Mouse (Mus musculus) adrenal gland, adult (tissue): Measurements from ENCODE around the gene Olfr619.

ENCODE experiments used
- DNase-seq, 2 experiments: peaks; one replicate each; pipeline ENCODE4 v3.0.0; 2022 to 2023; ENCODE audit warnings: low spot score in 1 of 2; ENCODE audit not compliant: inconsistent age in 2 of 2

Olfr619 gene

GRCm38 (mm10) chr7:103600275-103600674, at the start of gene Olfr619:
Olfr619 (plus strand) TSS chr7:103600575.
- DNase-seq = no peak

GRCm38 (mm10) chr7:103555779-103556178, 44.6 kb upstream of the Olfr619 start, which contains the start of gene Olfr615:
Olfr615 (plus strand) TSS chr7:103556079.
- no peak for DNase-seq

GRCm38 (mm10) chr7:103569043-103569442, 31.3 kb upstream of the Olfr619 start, which contains the start of gene Olfr616:
Olfr616 (minus strand) TSS chr7:103569143.
- no peak for DNase-seq

GRCm38 (mm10) chr7:103572761-103573160, 27.6 kb upstream of the Olfr619 start, which contains the start of gene Olfr617:
Olfr617 (plus strand) TSS chr7:103573061.
- no peak for DNase-seq

- no peak for DNase-seq
Observed at GRCm38 (mm10) chr7:103589803-103590202, 10.6 kb upstream of the Olfr619 start, which contains the start of gene Olfr618. Olfr618 (plus strand) TSS chr7:103590103.

- DNase-seq = no peak
Observed at GRCm38 (mm10) chr7:103607425-103607824, 7.0 kb downstream of the Olfr619 start.

GRCm38 (mm10) chr7:103612434-103612833, 12.1 kb downstream of the Olfr619 start, which contains the start of gene Olfr620:
Olfr620 (minus strand) TSS chr7:103612534.
- DNase-seq = no peak

- DNase-seq = no peak
Observed at GRCm38 (mm10) chr7:103636795-103637194, 36.4 kb downstream of the Olfr619 start.

- DNase-seq = no peak
Observed at GRCm38 (mm10) chr7:103642602-103643001, 42.2 kb downstream of the Olfr619 start, which contains the start of gene Olfr622. Olfr622 (minus strand) TSS chr7:103642702.

GRCm38 (mm10) chr7:103644070-103644469, 43.7 kb downstream of the Olfr619 start:
- no peak for DNase-seq
